In genomic region chr10:67095798-67096620, GRCm38 (mm10) we compare ENCODE assay signal across 8 mouse cellular contexts. TPM values are rescaled to one million over a fixed set of nuclear protein-coding genes. Genes with fewer than 3 reads are reported as not detected.
DNase-seq lines count a peak whose midpoint lies in the region; ATAC-seq lines count a peak whose summit lies in the region.

Jmjd1c (plus strand) TSS chr10:67096125.

- H3K4me1 ChIP-seq in lung, embryonic 16.5 days (replicated peaks; ENCODE audit: control insufficient read depth, insufficient read depth, low read length): peaks cover 30% of the 10 kb centered on the region

- H3K36me3 ChIP-seq in lung, embryonic 16.5 days (ENCODE audit: control insufficient read depth, insufficient read depth, low read length): no peaks in the 10 kb centered on the region

- no peaks in the 10 kb centered on the region for H3K27me3 ChIP-seq in lung, embryonic 16.5 days (ENCODE audit: control insufficient read depth, insufficient read depth, low read depth, low read length)

- peak; percentile 66 to 74 for ATAC-seq in hematopoietic stem cell, adult 5-6 weeks (replicated peaks in 1 of 2; ENCODE audit: insufficient read depth in 1 of 2, low FRiP score in 2 of 2, low TSS enrichment in 1 of 2, low read depth in 1 of 2, poor library complexity in 2 of 2, severe bottlenecking in 2 of 2)
- ATAC-seq in lung, embryonic 16.5 days (ENCODE audit: low read depth): peak; percentile 89

- WGBS in lung, embryonic 16.5 days: 2% methylated on average over 59 of the region's 73 CpGs

- H3K27ac ChIP-seq in lung, embryonic 16.5 days (ENCODE audit: low read length): peak within 1 kb of the TSS; percentile 99

- H3K4me2 ChIP-seq in lung, embryonic 16.5 days (ENCODE audit: low read depth, low read length): peak within 1 kb of the TSS; percentile 67

- peak; percentile 95 for DNase-seq in ZHBTc4 (ENCODE audit: low read depth, low spot score)
- DNase-seq in cerebellum, postnatal 10 days: peak; percentile 89 to 93
- DNase-seq in frontal cortex, adult 2 months (ENCODE audit: extremely low spot score in 1 of 2, low spot score in 1 of 2): peak; percentile 59 to 86
- DNase-seq in layer of hippocampus, postnatal 10 days (ENCODE audit: low spot score in 2 of 2): peak in 1 of 2 experiments; percentile 78
- peak; percentile 82 for DNase-seq in retina, embryonic 14.5 days (ENCODE audit: low spot score)
- DNase-seq in thymus, postnatal 4 days: peak; percentile 85

- H3K4me3 ChIP-seq in lung, embryonic 16.5 days (ENCODE audit: low read length): peak within 1 kb of the TSS; percentile 77

- no peaks in the 10 kb centered on the region for H3K9me3 ChIP-seq in lung, embryonic 16.5 days (ENCODE audit: control insufficient read depth, low read length)

- peak within 1 kb of the TSS; percentile 99 for H3K9ac ChIP-seq in lung, embryonic 16.5 days (ENCODE audit: low read length)

RNA-seq across cellular contexts. Expression of gene Jmjd1c, which starts in this region (rescaled TPM):
- polyA plus RNA-seq in frontal cortex, adult 2 months (2012; rRNA removed): 34.2 and 37.8 TPM in 2 replicates
- total RNA-seq in hematopoietic stem cell, adult 5-6 weeks (2017): 167 and 227 TPM in 2 replicates
- 100 to 1,000 TPM in 1 of 2 experiments, 10 to 100 TPM in 1; 99.4 to 116 TPM for total RNA-seq in layer of hippocampus, postnatal 10 days (2021)
- 28.4 and 29.0 TPM in 2 replicates for polyA plus RNA-seq in lung, embryonic 16.5 days (2015; fragmentation: Nextera tagmentation; extraction: Ambion mirVana)
